Mouse (Mus musculus) myocyte (in vitro differentiated cells): Measurements from ENCODE around the gene Fat2. TPM values are rescaled to one million over a fixed set of nuclear protein-coding genes. Genes with fewer than 3 reads are reported as not detected.

Experiments
- H3K27me3 ChIP-seq: one replicate; pipeline ENCODE4 v1.6.1; 2011; ENCODE audit not compliant: control insufficient read depth, insufficient read depth, insufficient read length
- H3K36me3 ChIP-seq: one replicate; pipeline ENCODE4 v1.6.1; 2011; ENCODE audit not compliant: control insufficient read depth, insufficient read depth
- H3K4me2 ChIP-seq: one replicate; pipeline ENCODE4 v1.6.1; 2011; ENCODE audit warnings: low read depth, control low read depth
- H3K4me3 ChIP-seq: one replicate; pipeline ENCODE4 v1.5.1; 2011; ENCODE audit warnings: mild to moderate bottlenecking, control low read depth, moderate library complexity
- H3K79me2 ChIP-seq: one replicate; pipeline ENCODE4 v1.6.1; 2011; ENCODE audit not compliant: control insufficient read depth, insufficient read depth
- H3ac ChIP-seq: one replicate; pipeline ENCODE4 v1.6.1; 2011; ENCODE audit not compliant: control insufficient read depth, insufficient read length
- CEBPB ChIP-seq: IDR thresholded peaks from 2 replicates; pipeline ENCODE4 v1.6.1; 2011; ENCODE audit warnings: mild to moderate bottlenecking, moderate library complexity; ENCODE audit not compliant: poor library complexity, insufficient read depth, severe bottlenecking
- E2F4 ChIP-seq: IDR thresholded peaks from one replicate; pipeline ENCODE4 v1.6.1; 2011; ENCODE audit warnings: mild to moderate bottlenecking, control low read depth, moderate library complexity; ENCODE audit not compliant: insufficient read depth
- MAX ChIP-seq: IDR thresholded peaks from one replicate; pipeline ENCODE4 v1.6.1; 2011; ENCODE audit warnings: low read depth, mild to moderate bottlenecking, control low read depth
- MYOD1 ChIP-seq, 3 experiments: IDR thresholded peaks; one replicate each; pipeline ENCODE4 v1.6.1; 2011; ENCODE audit warnings: control low read depth in 2 of 3, low read depth in 2 of 3, mild to moderate bottlenecking in 2 of 3, moderate library complexity in 1 of 3; ENCODE audit not compliant: insufficient read length in 2 of 3, control insufficient read depth in 1 of 3
- MYOG ChIP-seq, 3 experiments: IDR thresholded peaks; one replicate each; pipeline ENCODE4 v1.6.1; 2011; ENCODE audit warnings: control low read depth in 2 of 3, low read depth in 2 of 3, mild to moderate bottlenecking in 2 of 3; ENCODE audit not compliant: insufficient read length in 2 of 3, control insufficient read depth in 1 of 3, insufficient read depth in 1 of 3
- POLR2A ChIP-seq: IDR thresholded peaks from one replicate; pipeline ENCODE4 v1.6.1; 2011; ENCODE audit warnings: low read depth, mild to moderate bottlenecking, control low read depth, moderate library complexity; ENCODE audit not compliant: insufficient read length
- POLR2AphosphoS2 ChIP-seq: IDR thresholded peaks from one replicate; pipeline ENCODE4 v1.6.1; 2011; ENCODE audit warnings: low read depth, control low read depth; ENCODE audit not compliant: insufficient read length
- REST ChIP-seq: IDR thresholded peaks from one replicate; pipeline ENCODE4 v1.6.1; 2011; ENCODE audit warnings: mild to moderate bottlenecking, control low read depth, moderate library complexity; ENCODE audit not compliant: insufficient read depth, insufficient read length
- SRF ChIP-seq: IDR thresholded peaks from one replicate; pipeline ENCODE4 v1.6.1; 2011; ENCODE audit warnings: low read depth; ENCODE audit not compliant: control insufficient read depth, insufficient read length
- TCF12 ChIP-seq: IDR thresholded peaks from one replicate; pipeline ENCODE4 v1.6.1; 2011; ENCODE audit warnings: mild to moderate bottlenecking, control low read depth; ENCODE audit not compliant: poor library complexity, insufficient read depth, severe bottlenecking
- TCF3 ChIP-seq: IDR thresholded peaks from one replicate; pipeline ENCODE4 v1.6.1; 2011; ENCODE audit warnings: low read depth, control low read depth; ENCODE audit not compliant: insufficient read length
- USF1 ChIP-seq: IDR thresholded peaks from one replicate; pipeline ENCODE4 v1.6.1; 2011; ENCODE audit warnings: low read depth, mild to moderate bottlenecking, control low read depth, moderate library complexity
- polyA plus RNA-seq: library from polyadenylated mRNA; unstranded; fragments of >200 nt; fragmentation: generic; extraction: Trizol; gene quantifications from one replicate; pipeline ENCODE4 v1.2.1, GENCODE M21; 2012; ENCODE audit warnings: missing spikeins

Gene Fat2
- polyA plus RNA-seq, 1 experiment, result 0.06 TPM

DNA sequence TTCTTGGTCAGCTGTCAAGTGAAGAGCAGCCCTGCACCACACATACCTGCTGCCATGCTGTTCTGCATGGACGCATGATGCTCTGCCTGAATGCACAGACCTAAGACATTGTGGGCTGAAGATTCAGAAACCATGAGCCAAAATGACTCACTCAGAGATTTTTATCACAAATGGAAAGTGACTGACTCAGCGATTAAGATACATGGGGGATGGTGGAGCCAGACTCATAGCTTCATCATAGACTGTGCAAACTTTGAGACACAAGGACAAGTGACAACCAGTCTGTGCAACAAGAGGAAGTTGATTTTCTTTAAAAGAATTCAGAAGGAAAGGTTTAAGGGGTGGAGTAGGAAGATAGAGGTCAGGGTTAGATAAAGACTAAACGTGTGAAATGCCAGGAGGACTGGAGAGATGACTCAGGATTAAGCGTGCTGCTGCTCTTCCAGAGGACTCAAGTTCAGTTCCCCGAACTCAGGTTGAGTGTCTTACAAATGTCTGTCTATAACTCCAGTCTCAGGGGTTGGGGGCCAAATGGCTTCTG lies 46.4 kb downstream of the Fat2 start:
- TF ChIP-seq MYOD1 (IDR thresholded peaks at IDR 0.05; ENCODE audit: control insufficient read depth in 1 of 3, insufficient read length in 2 of 3, low read depth in 2 of 3), result no peak
- TF ChIP-seq REST, result no peak
- no peak for TF ChIP-seq E2F4
- no peak for TF ChIP-seq POLR2A
- TF ChIP-seq TCF12, result no peak
- no peak for TF ChIP-seq SRF
- no peak for TF ChIP-seq MYOG (IDR thresholded peaks at IDR 0.05; ENCODE audit: control insufficient read depth in 1 of 3, insufficient read depth in 1 of 3, insufficient read length in 2 of 3, low read depth in 2 of 3)
- no peak for TF ChIP-seq MAX
- TF ChIP-seq USF1, result no peak
- TF ChIP-seq TCF3, result no peak
- no peak for TF ChIP-seq CEBPB
- TF ChIP-seq POLR2AphosphoS2, result no peak
- no peak overlapping the region for H3K4me2 ChIP-seq

DNA sequence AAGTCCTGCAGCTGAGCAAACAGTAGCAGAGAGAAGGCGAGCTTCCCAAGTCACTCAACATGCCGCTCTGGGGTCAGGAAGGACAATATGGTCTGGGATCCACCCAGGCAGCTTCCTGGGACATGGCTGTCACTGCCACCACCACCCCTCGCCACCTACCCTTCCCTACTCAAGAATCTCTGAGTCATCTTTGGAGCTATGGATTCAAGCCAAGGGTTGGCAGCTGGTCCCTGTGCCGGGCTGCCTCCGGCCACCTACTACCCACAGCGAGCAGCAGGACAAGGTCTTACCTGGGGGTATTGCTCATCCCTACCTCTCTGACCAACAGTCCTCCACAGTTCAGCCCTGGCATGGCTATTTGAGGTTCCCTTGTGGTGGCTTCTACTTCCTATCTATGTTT lies 61.6 kb downstream of the Fat2 start:
- Histone ChIP-seq H3K4me3 (no peak overlapping the region), H3K36me3 (no peaks in the 10 kb centered on the region), H3K4me2 (peak overlapping the region; percentile 18), H3ac (no peak overlapping the region), H3K79me2 (no peaks in the 10 kb centered on the region), H3K27me3 (no peaks in the 10 kb centered on the region)
- TF ChIP-seq SRF (no peak), TCF3 (no peak), MYOD1 (IDR thresholded peaks at IDR 0.05; ENCODE audit: control insufficient read depth in 1 of 3, insufficient read length in 2 of 3, low read depth in 2 of 3) (peak in 1 of 3 experiments; percentile 34), CEBPB (no peak), E2F4 (no peak), MYOG (IDR thresholded peaks at IDR 0.05; ENCODE audit: control insufficient read depth in 1 of 3, insufficient read depth in 1 of 3, insufficient read length in 2 of 3, low read depth in 2 of 3) (peak in 1 of 3 experiments; percentile 55), POLR2A (no peak), TCF12 (no peak), REST (no peak), POLR2AphosphoS2 (no peak)

More for the DNA sequence above, 46.4 kb downstream of the Fat2 start:
- H3ac ChIP-seq, result no peak overlapping the region
- no peaks in the 10 kb centered on the region for H3K79me2 ChIP-seq
- H3K36me3 ChIP-seq, result no peaks in the 10 kb centered on the region
- peaks cover 6% of the 10 kb centered on the region for H3K27me3 ChIP-seq
- H3K4me3 ChIP-seq, result no peak overlapping the region

DNA sequence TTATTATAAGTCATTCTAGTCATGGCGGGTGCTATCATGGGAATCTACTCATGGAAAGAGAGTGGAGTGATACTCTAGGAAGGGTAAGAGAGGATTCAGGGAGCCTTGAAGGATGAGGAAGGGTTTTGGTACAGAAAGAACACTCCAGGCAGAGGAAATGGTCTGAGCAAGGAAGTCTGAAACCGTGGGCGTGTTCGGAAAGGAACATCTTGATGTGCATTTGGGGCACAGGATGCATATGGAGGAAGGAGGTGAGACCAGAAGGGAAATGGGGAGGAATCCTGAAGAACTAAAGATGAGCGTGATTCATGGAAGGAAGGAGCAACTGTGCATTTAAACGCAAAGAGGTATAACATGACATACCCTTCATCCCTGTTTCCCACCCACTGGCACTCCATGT lies 67.8 kb downstream of the Fat2 start:
- no peaks in the 10 kb centered on the region for H3K36me3 ChIP-seq
- H3K79me2 ChIP-seq, result no peaks in the 10 kb centered on the region
- H3K4me2 ChIP-seq, result no peak overlapping the region
- TF ChIP-seq TCF3 (no peak), E2F4 (no peak), POLR2A (no peak), POLR2AphosphoS2 (no peak), REST (no peak), CEBPB (no peak), TCF12 (no peak), SRF (no peak), MYOG (IDR thresholded peaks at IDR 0.05; ENCODE audit: control insufficient read depth in 1 of 3, insufficient read depth in 1 of 3, insufficient read length in 2 of 3, low read depth in 2 of 3) (no peak), MYOD1 (IDR thresholded peaks at IDR 0.05; ENCODE audit: control insufficient read depth in 1 of 3, insufficient read length in 2 of 3, low read depth in 2 of 3) (no peak), MAX (no peak), USF1 (no peak)
- H3ac ChIP-seq, result no peak overlapping the region
- H3K27me3 ChIP-seq, result no peaks in the 10 kb centered on the region
- H3K4me3 ChIP-seq, result no peak overlapping the region

DNA sequence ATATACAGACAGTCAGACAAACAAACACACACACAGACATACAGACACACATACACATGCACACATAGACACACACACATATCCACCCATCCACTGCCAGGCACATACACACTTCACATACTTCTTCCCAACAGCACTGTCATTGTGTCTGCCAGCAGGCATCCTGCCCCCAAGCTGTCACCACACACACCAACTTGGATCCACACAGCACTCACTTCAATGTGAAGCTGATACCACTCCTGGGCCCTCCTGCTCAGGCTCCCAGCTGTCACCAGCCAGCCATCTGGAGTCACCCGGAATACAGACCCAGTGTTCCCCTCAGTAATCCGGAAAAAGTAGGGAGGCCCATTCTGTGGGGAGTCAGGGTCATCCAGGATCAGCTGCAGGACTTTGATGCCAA lies 70.7 kb downstream of the Fat2 start:
- Histone ChIP-seq H3K4me3 (no peak overlapping the region), H3K79me2 (no peaks in the 10 kb centered on the region), H3K36me3 (no peaks in the 10 kb centered on the region), H3K27me3 (peaks cover 8% of the 10 kb centered on the region), H3ac (no peak overlapping the region), H3K4me2 (no peak overlapping the region)
- TF ChIP-seq MYOG (IDR thresholded peaks at IDR 0.05; ENCODE audit: control insufficient read depth in 1 of 3, insufficient read depth in 1 of 3, insufficient read length in 2 of 3, low read depth in 2 of 3) (peak in 1 of 3 experiments; percentile 14), E2F4 (no peak)

DNA sequence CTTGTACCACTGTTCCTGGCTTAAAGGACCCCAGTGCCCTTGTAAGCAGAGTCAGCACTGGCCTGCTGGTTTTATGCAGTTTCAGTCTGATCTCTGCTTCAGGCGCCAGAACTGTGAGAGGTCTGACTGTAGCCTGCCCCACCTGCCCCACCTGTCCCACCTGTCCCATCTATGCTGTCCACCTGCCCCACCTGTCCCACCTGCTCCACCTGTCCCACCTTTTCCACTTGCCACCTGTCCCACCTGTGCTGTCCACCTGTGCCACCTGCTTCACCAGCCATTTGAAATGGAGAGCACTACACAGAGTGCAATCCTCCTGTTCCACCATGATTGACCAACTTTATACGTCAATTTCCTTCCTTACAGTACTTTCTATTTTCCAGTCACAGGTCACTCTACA lies 72.0 kb downstream of the Fat2 start:
- Histone ChIP-seq H3K4me2 (no peak overlapping the region), H3K36me3 (no peaks in the 10 kb centered on the region), H3ac (no peak overlapping the region), H3K79me2 (no peaks in the 10 kb centered on the region), H3K4me3 (no peak overlapping the region), H3K27me3 (peaks cover 8% of the 10 kb centered on the region)
- TF ChIP-seq REST (no peak), CEBPB (no peak), TCF12 (no peak), MAX (no peak), POLR2AphosphoS2 (no peak), TCF3 (no peak), MYOG (IDR thresholded peaks at IDR 0.05; ENCODE audit: control insufficient read depth in 1 of 3, insufficient read depth in 1 of 3, insufficient read length in 2 of 3, low read depth in 2 of 3) (no peak), USF1 (no peak), E2F4 (no peak)
